Mouse (Mus musculus): Measurements from ENCODE around the gene Il5ra. TPM values are rescaled to one million over a fixed set of nuclear protein-coding genes. Genes with fewer than 3 reads are reported as not detected.

Il5ra gene
- polyA plus RNA-seq, 1 experiment: 1.1 TPM

- Histone ChIP-seq H3K36me3 (ENCODE audit: control insufficient read depth, insufficient read depth, low read length) (peaks cover 16% of the 10 kb centered on the region), H3K27ac (ENCODE audit: insufficient read depth, low read length) (no peak overlapping the region), H3K27me3 (ENCODE audit: control insufficient read depth, insufficient read depth, low read length) (no peaks in the 10 kb centered on the region), H3K4me1 (ENCODE audit: control insufficient read depth, insufficient read depth, insufficient read length) (peaks cover 6% of the 10 kb centered on the region), H3K4me3 (ENCODE audit: extremely low read depth, insufficient read depth, insufficient read length) (peak overlapping the region; percentile 99)
- TF ChIP-seq CTCF (IDR thresholded peaks at IDR 0.05; ENCODE audit: extremely low read depth, insufficient read depth, insufficient read length, insufficient replicate concordance) (no peak), POLR2A (IDR thresholded peaks at IDR 0.05; ENCODE audit: low read depth, low read length) (no peak)
- WGBS: 30% methylated on average over 4 of the region's 4 CpGs
- DNase-seq (ENCODE audit: low read depth in 1 of 2, low spot score in 2 of 2): no peak
Measured at GRCm38 (mm10) chr6:106770046-106770445, 21.2 kb upstream of the Il5ra start.

DNA sequence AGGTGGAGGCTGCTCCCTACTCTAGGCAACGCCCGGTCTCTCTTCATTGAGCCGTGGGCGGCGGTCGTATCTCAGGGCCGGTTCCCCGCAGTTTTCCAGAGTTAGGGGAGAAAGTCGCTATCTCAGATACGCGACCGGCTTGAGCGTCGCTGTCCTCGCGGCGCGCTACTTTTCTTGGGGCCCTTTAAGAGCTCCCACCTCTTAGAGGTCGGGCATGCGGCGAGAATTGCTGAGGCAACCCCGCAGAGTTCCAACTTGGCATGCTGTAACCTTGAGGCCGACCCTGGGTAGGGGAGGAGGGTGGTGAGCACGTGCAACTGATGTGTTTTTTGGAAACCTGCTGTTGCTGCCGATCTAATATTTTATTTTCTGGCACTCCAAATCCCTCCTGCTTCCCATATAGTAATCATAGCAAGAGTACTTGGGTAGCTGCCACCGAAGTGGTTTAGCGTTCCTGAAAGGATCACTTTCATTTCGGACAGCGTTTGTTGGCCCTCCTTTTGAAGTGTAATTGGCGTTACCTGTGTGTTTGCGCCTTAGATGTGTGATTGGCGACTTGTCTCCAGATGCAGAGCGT, 20.5 kb upstream of the Il5ra start:
- no peak for DNase-seq (ENCODE audit: low read depth in 1 of 2, low spot score in 2 of 2)
- Histone ChIP-seq H3K27me3 (ENCODE audit: control insufficient read depth, insufficient read depth, low read length) (no peaks in the 10 kb centered on the region), H3K36me3 (ENCODE audit: control insufficient read depth, insufficient read depth, low read length) (peaks cover 13% of the 10 kb centered on the region), H3K27ac (ENCODE audit: insufficient read depth, low read length) (peak overlapping the region; percentile 85), H3K4me3 (ENCODE audit: extremely low read depth, insufficient read depth, insufficient read length) (peak overlapping the region; percentile 99), H3K4me1 (ENCODE audit: control insufficient read depth, insufficient read depth, insufficient read length) (peaks cover 6% of the 10 kb centered on the region)
- TF ChIP-seq POLR2A (IDR thresholded peaks at IDR 0.05; ENCODE audit: low read depth, low read length): no peak
- no peak for TF ChIP-seq CTCF (IDR thresholded peaks at IDR 0.05; ENCODE audit: extremely low read depth, insufficient read depth, insufficient read length, insufficient replicate concordance)
- under 1% methylated on average over 33 of the region's 33 CpGs for WGBS

DNA sequence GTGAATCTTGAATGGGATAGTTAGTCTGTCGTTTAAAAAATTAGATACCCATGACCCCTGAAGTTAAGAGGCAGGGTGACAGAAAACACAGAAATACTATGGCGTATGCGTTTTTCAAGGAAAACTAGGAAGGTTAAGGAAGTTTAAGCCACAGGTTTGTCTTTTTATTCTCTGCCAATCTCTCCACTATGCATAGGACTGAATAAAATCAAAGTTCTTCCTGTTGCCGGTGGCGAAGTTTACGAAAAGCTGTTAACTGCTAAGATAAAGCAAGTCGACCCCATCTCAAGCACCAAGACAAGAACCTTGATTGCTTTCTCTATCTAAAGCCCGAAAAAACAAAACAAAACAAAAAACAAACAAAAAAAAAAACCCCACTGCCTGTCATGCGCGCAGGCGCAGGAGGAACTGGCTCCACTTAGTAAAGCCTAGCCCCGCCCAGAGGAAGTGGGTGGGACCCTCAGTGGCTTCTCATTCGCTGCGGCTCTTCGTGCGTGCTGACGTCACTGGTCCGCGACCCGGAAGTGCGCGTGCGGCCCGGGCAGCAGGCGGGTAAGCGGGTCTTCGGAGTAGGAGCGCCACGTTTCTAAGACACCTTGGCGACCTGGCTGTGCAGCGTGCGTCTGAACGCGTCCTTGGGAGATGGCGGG, 19.9 kb upstream of the Il5ra start, which contains the start of gene Trnt1:
Gene Trnt1 (plus strand): TSS at position 481 of the 650 bp plus-strand sequence.
- Histone ChIP-seq H3K4me1 (ENCODE audit: control insufficient read depth, insufficient read depth, insufficient read length) (peaks cover 6% of the 10 kb centered on the region), H3K27ac (ENCODE audit: insufficient read depth, low read length) (peak within 1 kb of the TSS; percentile 85), H3K27me3 (ENCODE audit: control insufficient read depth, insufficient read depth, low read length) (no peaks in the 10 kb centered on the region), H3K36me3 (ENCODE audit: control insufficient read depth, insufficient read depth, low read length) (peaks cover 9% of the 10 kb centered on the region), H3K4me3 (ENCODE audit: extremely low read depth, insufficient read depth, insufficient read length) (peak within 1 kb of the TSS; percentile 99)
- 8% methylated on average over 35 of the region's 35 CpGs for WGBS
- peak; percentile 82 for TF ChIP-seq POLR2A (IDR thresholded peaks at IDR 0.05; ENCODE audit: low read depth, low read length)
- no peak for TF ChIP-seq CTCF (IDR thresholded peaks at IDR 0.05; ENCODE audit: extremely low read depth, insufficient read depth, insufficient read length, insufficient replicate concordance)
- peak; percentile 96 to 98 for DNase-seq (ENCODE audit: low read depth in 1 of 2, low spot score in 2 of 2)

DNA sequence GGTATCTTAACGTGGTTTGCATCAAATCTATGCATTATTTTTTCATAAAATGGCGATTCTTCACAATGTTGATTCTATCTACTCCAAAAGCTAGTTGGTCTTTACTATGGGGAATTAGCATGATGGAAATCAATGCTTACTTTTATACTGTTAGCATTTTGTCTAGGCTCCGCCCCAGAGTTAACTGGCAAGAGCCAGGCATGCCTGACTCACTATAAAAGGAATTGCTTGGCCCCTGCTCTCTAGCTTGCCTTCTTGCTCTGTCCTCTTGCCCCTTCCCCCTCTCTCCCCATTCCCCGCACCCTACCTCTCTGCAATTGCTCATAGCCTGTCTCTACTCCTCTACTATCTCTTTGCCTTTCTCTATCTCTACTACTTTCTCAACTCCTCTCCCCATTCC, 17.9 kb upstream of the Il5ra start:
- no peak overlapping the region for H3K27ac ChIP-seq (ENCODE audit: insufficient read depth, low read length)
- H3K4me3 ChIP-seq (ENCODE audit: extremely low read depth, insufficient read depth, insufficient read length): no peak overlapping the region
- 77% methylated on average over 4 of the region's 4 CpGs for WGBS
- no peaks in the 10 kb centered on the region for H3K27me3 ChIP-seq (ENCODE audit: control insufficient read depth, insufficient read depth, low read length)
- TF ChIP-seq POLR2A (IDR thresholded peaks at IDR 0.05; ENCODE audit: low read depth, low read length) (no peak), CTCF (IDR thresholded peaks at IDR 0.05; ENCODE audit: extremely low read depth, insufficient read depth, insufficient read length, insufficient replicate concordance) (no peak)
- peaks cover 10% of the 10 kb centered on the region for H3K4me1 ChIP-seq (ENCODE audit: control insufficient read depth, insufficient read depth, insufficient read length)
- H3K36me3 ChIP-seq (ENCODE audit: control insufficient read depth, insufficient read depth, low read length): peaks cover 1% of the 10 kb centered on the region
- no peak for DNase-seq (ENCODE audit: low read depth in 1 of 2, low spot score in 2 of 2)

DNA sequence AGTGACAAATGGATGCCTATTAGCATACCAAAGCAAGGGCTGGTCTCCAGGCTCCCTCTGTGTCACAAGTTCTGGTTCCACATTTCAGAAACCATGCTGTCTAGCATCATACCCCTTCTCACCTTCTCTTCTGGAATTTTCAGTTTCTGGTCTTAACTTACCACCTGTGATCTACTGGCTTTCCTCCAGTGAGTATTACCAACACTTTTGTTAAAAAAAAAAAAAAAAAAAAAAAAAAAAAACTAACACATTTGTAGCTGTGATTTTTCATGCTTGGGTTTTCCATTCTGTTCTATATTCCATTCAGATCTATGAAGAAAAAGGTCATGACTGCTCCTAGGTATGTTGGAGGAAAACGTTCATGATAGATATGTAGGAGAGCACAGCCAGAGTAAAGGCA, 17.1 kb upstream of the Il5ra start:
- Histone ChIP-seq H3K27ac (ENCODE audit: insufficient read depth, low read length) (no peak overlapping the region), H3K4me3 (ENCODE audit: extremely low read depth, insufficient read depth, insufficient read length) (no peak overlapping the region), H3K36me3 (ENCODE audit: control insufficient read depth, insufficient read depth, low read length) (no peaks in the 10 kb centered on the region), H3K27me3 (ENCODE audit: control insufficient read depth, insufficient read depth, low read length) (no peaks in the 10 kb centered on the region), H3K4me1 (ENCODE audit: control insufficient read depth, insufficient read depth, insufficient read length) (peaks cover 14% of the 10 kb centered on the region)
- WGBS: 68% methylated on average over 1 of the region's 1 CpGs
- DNase-seq (ENCODE audit: low read depth in 1 of 2, low spot score in 2 of 2): no peak
- no peak for TF ChIP-seq POLR2A (IDR thresholded peaks at IDR 0.05; ENCODE audit: low read depth, low read length)
- no peak for TF ChIP-seq CTCF (IDR thresholded peaks at IDR 0.05; ENCODE audit: extremely low read depth, insufficient read depth, insufficient read length, insufficient replicate concordance)

GRCm38 (mm10) chr6:106761486-106761885, 12.6 kb upstream of the Il5ra start:
- TF ChIP-seq POLR2A (IDR thresholded peaks at IDR 0.05; ENCODE audit: low read depth, low read length): no peak
- TF ChIP-seq CTCF (IDR thresholded peaks at IDR 0.05; ENCODE audit: extremely low read depth, insufficient read depth, insufficient read length, insufficient replicate concordance): no peak
- H3K27me3 ChIP-seq (ENCODE audit: control insufficient read depth, insufficient read depth, low read length): no peaks in the 10 kb centered on the region
- H3K36me3 ChIP-seq (ENCODE audit: control insufficient read depth, insufficient read depth, low read length): no peaks in the 10 kb centered on the region
- H3K4me3 ChIP-seq (ENCODE audit: extremely low read depth, insufficient read depth, insufficient read length): no peak overlapping the region
- no peak for DNase-seq (ENCODE audit: low read depth in 1 of 2, low spot score in 2 of 2)
- H3K27ac ChIP-seq (ENCODE audit: insufficient read depth, low read length): no peak overlapping the region
- peaks cover 8% of the 10 kb centered on the region for H3K4me1 ChIP-seq (ENCODE audit: control insufficient read depth, insufficient read depth, insufficient read length)
- 34% methylated on average over 1 of the region's 1 CpGs for WGBS

Measured in spleen, adult 2 months (tissue).